Mouse (Mus musculus) embryonic fibroblast, embryonic 13.5 days (primary cell): Measurements from ENCODE around the gene Ogdh.

Experiments
- CTCF ChIP-seq: IDR thresholded peaks from 2 replicates; pipeline ENCODE4 v1.5.1; 2011; ENCODE audit warnings: mild to moderate bottlenecking, control low read depth, low read length, moderate library complexity, borderline replicate concordance; ENCODE audit not compliant: insufficient read depth
- POLR2A ChIP-seq: IDR thresholded peaks from 2 replicates; pipeline ENCODE4 v1.6.1; 2011; ENCODE audit warnings: low read depth, mild to moderate bottlenecking, control low read depth, low read length, moderate library complexity

- TF ChIP-seq POLR2A (no peak), CTCF (no peak)
Observed at GRCm38 (mm10) chr11:6391516-6392276, 100.3 kb downstream of the Ogdh start.
